Mouse (Mus musculus): ENCODE data around the gene Carmil1.

Gene Carmil1

DNA sequence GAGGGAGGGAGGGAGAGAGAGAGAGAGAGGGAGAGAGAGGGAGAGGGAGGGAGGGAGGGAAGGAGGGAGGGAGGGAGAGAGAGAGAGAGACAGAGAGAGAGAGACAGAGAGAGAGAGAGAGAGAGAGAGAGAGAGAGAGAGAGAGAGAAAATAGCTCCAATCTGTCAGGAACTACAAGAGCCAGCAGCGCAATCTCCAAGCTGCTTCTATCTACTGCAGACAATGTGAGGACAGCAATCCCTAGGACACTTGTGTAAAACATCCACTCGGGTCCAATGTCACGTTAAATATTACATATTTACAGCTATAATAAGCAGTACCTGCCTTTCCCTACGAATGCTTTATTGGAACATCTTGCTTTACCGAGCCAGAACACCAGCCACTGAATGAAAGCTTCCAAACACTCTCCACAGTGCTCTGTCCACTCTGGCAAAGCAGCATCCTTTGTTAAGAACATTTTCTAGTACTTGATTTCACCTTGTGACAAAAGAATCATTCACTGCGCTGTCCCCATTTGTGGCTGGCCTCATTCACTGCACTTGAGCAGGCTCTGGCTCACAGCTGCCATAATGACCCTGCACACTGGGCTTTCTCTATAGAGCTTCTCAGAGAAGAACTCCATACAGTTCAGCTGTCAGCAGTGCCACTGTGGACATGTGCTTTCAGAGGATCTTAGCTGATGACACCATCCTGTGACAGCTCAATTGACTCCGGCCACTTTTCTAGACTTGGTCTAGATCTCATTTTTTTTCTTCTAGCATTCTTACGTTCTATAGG, 57.0 kb downstream of the Carmil1 start:
- in situ Hi-C loops (cut with MboI; ENCODE audit: low sequenced_read_pairs), result no loop called here

DNA sequence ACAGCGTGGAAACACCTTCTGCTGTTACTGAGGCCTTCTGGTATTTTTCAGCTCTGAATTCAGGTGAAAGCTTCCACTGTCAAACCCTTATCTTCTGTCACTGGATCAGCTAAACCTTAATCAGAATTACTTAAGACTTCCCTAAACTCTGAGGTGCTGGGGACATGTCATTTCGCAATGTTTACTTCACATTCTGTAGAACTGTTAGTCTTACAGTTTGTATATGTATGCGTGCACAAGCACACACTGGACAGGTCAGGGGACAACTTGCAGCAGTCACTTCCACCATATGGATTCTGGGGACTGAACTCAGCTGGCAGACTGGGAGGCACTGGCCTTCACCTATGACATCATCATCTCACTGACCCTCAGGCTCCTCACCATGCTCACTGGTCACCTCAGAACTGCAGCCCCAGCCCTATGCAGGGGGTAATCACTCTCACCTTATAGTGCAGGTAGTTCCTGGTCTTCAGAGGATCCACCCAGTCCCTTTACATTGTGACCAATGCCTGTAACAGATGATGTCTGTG, 60.1 kb downstream of the Carmil1 start:
- in situ Hi-C loops (cut with MboI; ENCODE audit: low sequenced_read_pairs), result no loop called here

DNA sequence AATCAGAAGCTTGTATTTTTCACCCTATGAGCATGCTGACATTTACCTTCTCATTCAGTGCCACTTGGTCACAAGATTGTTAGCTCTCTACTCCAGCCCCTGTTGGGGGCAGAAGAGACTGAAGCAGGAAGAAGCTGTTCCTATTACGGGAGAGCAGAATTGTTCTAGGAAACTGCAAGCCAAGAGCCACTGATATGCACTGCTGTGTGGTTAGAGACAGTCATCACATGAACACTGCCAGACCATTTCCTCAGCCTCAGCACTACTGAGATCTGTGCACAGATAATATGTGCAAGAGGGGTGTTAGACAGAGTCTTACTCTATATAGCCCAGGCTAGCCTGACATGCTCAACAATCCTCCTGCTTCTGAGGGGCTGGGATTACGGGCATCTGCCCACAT, 69.4 kb downstream of the Carmil1 start:
- in situ Hi-C loops (cut with MboI; ENCODE audit: low sequenced_read_pairs), result no loop called here

DNA sequence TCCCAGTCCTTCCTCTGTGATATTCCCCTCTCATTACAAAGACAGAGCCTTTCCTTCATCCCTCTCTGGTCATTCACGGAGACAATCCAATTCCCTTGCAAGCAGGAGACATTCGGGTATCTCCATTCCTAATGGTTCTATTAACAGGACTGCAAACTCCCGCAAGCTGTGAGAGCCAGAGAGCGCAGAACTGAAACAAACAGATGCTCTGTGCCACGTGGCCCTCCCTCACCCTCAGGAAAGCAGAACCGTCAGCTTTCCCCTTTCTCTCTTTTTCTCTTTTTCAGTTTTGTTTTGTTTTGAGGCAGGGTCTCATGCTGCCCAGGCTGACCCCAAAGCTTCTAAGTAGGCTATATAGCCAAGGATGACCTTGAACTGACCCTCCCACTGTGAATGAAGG, 74.5 kb downstream of the Carmil1 start:
- in situ Hi-C loops (cut with MboI; ENCODE audit: low sequenced_read_pairs), result no loop called here

DNA sequence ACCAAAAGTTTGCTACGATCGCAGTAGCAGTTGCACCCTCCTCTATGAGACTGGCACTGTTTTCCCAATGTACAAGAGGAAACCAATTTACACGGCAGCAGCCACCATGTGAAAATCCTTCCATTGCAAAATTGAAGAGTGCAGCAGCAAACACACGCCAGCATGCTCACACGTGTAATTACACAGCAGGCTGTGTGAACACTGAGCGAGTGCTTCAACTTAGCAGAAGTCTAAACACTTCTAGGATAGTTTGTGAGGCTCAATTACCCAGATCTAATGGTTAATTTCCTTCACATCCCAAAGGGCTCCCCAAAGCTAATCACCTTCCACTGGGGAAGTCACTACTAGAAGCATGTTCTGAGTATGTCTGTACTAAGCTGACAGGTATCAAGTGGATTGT, 78.3 kb downstream of the Carmil1 start:
- in situ Hi-C loops (cut with MboI; ENCODE audit: low sequenced_read_pairs), result no loop called here

DNA sequence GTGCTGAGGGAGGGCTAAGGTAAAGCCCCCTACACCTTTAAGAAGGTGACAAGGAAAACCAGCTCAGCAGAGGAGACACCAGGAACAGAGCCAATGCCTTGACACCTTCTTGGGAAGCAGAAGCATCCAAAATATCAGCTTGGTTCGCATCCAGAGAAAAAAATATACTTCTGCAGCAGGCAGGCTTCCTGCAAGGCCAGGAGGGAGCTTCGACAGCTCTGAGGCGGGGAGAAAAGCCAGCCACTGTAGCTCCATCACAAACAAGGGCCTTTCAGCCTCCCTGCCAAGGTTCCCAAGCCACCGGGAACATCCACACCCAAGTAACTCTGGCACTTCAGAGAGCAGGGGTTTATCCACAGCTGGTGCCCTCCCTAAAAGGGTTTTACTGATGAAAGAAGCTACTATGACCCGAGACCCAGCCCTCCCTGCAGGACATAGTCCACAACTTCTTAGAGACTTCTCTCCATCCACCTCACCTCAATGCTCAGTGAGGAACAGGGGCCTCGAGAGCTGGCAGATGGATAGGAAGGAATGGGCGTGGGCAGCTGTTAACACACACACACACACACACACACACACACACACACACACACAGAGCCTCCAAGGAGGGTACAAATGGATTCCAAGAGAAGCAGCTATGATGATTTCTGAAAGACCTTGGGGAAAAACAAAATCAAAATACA, 80.6 kb downstream of the Carmil1 start:
- in situ Hi-C loops (cut with MboI; ENCODE audit: low sequenced_read_pairs), result no loop called here

DNA sequence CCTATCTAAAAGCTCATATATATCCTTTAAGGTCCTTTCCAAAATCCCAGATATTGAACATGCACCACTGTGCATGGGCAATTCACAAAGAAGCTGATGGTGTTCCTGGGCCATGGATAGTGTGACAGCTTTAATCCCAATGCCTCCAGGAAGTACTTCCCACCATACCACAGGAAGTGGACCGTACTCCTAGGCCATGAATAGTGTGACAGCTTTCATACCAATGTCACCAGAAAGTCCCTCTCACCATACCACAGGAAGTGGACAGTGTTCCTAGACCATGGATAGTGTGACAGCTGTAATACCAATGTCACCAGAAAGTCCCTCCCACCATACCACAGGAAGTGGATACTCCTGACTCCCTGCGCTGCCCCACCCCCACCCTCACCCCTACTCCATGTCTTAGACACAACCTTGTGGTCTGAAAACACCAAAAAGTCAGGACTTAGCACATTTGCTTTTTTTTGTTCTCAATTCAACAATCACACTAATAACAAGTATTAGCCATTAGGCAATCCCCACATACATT, 82.1 kb downstream of the Carmil1 start:
- in situ Hi-C loops (cut with MboI; ENCODE audit: low sequenced_read_pairs), result no loop called here

DNA sequence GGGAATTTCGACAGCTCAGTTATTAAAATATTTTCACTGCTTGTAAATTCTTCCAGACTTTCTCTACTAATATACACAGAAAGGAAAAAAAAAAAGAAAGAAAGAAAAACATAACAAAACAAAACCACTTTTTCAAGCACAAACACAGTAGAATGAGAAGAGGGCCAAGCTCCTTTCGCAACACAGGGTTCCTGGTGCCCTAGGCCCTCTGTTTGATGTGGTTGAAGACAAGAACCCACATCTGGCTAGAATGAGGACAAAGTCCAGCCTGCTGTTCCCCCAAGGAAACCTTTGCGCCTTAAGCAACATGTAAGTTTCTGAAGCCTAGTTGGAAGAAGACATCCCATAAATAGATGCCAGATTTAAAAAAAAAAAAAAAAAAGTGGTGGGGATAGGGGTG, 85.2 kb downstream of the Carmil1 start:
- in situ Hi-C loops (cut with MboI; ENCODE audit: low sequenced_read_pairs), result no loop called here

DNA sequence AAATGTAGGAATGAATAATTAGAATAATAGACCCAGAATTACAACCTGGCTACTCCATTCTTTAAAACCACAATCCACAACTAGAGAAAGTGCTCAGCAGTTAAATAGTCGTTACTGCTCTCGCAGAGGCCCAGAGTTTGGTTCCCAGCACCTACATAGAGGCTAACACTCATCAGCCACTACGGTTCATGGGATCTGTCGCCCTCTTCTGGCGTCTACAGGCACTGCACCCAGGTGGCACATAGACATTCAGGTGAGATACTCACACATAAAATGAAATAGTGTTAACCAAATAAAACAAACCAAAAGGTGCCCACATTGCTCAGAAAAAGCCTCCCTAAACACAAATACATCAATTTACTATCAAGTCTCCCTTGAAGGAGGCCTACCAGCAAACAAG, 86.6 kb downstream of the Carmil1 start:
- in situ Hi-C loops (cut with MboI; ENCODE audit: low sequenced_read_pairs), result no loop called here

DNA sequence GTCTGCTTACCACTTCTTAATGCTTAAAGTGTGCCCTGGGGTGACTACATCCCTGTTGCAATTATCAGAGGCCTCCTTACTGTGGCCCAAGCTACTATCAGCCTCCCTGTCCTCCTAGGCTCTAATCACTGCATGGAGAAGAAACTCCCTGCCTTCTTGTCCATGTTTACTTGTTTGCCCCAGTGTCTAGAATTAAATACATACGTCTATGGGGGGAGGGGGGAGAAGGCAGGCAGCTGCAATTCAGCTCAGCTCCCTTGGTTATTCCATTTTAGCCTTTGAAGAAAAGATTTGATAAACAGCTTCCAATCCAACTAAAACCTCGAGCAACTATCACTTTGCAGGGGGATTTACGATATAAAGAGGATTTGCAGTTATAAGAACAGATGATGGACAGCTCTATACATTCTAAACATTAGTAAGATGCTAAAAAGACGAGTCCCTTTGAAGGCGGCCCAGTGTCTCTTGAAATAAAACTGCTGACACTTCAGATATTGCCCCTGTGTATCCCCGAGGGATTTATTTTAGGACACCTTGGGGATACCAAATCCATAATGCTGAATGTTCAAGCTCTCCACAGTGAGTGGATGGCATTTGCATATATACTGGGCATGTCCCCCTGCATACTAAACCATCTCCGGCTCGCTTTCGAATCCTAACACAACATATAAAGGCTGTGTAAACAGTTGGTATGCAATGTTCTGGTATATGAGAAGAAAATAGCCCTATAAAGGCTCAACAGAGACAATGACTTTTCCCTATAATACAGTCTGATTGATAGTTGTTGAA, 89.5 kb downstream of the Carmil1 start:
- in situ Hi-C loops (cut with MboI; ENCODE audit: low sequenced_read_pairs), result no loop called here

DNA sequence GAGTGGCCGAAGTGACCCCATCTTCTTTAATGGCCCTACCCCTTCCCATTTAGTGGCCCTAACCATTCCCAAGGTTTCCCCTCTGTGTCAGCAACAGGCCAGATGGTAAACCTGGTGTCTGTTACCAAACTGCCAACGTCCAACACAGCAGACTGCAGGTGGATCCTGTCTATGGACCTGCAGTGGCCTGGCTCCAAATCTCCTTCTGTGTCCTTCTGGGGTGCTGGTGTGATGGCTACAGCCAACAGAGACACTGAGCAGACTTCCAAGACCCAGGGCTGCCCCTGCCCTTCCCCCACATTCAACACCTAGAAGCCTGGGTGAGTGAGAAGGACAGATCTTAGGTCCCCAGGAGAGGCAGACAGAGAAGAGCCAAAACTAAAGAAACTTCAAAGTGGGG, 93.6 kb downstream of the Carmil1 start:
- in situ Hi-C loops (cut with MboI; ENCODE audit: low sequenced_read_pairs), result no loop called here

DNA sequence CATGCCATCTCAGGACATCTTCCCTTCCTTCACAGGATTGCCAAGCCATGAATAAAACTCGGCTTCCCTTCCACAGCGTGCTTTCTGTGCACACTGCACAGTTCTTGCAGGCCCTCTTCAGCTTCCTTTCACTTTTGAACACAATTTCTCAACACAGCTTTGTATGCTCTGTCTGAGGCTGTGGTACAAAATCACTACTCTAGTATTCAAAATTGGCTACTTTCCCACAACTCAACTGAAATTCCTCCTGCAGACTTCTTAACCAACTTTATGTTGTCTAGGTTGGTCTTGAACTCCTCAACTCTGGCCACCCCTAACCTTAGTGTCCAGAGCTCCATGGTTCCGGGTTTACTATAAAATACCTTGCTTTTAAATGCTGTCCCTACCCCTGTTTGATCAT, 95.0 kb downstream of the Carmil1 start:
- in situ Hi-C loops (cut with MboI; ENCODE audit: low sequenced_read_pairs), result no loop called here

DNA sequence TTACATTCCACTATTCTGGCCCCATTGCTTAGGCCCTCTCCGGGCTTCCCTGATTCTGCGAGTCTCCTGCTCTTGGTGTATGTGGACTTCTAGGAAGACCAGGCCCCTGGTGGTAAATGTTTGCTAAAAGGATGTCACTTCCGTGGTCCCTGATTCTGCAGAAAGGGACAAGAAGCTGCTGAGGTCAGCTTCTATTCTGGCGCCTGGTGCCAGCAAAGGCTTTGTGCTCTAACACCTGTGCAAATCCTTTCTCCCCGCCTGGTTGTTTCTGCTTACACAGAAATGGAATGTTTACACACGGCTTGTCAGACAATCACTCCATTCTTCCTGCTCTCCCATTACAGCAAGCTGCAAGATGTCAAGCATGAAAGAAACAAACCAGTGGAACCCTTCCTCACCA, 97.7 kb downstream of the Carmil1 start:
- in situ Hi-C loops (cut with MboI; ENCODE audit: low sequenced_read_pairs), result no loop called here

DNA sequence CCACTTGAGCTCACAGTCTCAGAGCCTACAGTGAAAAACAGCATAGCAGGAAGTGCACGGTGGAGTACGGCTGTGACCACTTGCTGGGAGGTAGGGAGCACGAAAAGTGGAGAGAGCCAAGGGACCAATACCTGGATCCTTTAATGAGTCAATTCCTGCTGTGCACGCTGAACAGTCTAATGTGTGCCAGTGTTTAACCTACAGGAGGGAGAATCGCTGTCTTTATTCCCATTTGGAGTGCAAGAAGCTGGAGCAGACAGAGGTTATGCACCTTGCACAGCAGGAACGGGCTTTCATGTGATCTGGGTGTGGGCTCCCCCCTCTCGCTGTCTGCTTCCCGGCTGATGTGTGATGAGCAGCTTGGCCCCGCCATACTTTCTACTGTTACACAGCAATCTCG, 101.1 kb downstream of the Carmil1 start:
- in situ Hi-C loops (cut with MboI; ENCODE audit: low sequenced_read_pairs), result no loop called here

DNA sequence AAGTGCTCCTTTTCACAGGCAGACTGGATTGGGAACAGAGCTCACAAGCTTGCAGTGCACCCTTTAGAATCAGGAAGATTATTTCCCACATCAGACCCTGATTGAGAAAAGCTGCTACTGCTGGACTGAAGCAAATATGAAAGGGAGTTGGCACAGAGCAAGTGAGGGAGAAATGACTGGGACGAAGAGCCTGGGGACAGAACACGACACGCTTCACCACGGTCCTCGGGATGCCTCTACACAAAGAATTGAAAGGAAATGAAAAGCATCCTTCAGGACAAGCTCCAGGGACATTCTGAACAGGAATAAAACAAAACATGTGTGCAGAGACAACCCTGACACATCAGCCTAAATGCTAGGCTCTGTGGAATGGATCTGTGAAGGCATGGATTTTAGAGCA, 103.0 kb downstream of the Carmil1 start:
- in situ Hi-C loops (cut with MboI; ENCODE audit: low sequenced_read_pairs), result no loop called here

DNA sequence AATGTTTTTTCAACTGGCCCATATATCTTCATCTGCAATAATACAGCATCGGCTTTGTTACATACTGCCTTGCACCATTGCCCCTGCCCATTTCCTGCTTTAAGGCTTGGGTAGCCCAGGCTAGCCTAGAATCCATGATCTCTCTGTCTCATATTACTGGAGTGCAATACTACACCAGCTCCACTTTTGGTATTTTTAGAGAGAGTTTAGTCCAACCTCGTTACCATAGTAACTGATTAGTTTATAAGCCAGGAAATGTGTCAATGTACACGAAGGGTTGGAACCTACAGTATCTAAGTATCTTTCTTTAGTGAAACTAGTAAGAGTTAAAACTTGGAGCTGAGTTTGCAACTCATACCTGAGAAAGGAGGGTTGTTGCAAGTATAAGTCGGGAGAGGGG, 103.8 kb downstream of the Carmil1 start:
- in situ Hi-C loops (cut with MboI; ENCODE audit: low sequenced_read_pairs), result no loop called here

DNA sequence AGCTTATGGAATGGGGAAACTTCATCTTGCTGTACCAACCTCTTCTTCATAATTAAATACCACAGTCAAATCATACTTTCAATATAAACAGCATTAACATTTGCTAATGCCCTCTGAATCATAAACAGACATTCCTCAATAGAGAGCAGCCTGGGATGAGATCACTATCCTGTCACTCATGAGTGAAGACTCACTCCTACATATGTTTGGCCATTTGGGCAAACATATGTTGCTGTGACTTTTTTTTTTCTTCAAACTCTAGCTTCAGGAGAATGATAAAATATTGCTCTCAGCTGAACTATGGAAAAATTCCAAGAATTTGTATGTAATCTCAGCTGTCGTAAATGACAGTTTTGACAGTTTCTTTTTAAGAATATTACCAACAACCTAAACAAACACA, 110.9 kb downstream of the Carmil1 start:
- in situ Hi-C loops (cut with MboI; ENCODE audit: low sequenced_read_pairs), result no loop called here

DNA sequence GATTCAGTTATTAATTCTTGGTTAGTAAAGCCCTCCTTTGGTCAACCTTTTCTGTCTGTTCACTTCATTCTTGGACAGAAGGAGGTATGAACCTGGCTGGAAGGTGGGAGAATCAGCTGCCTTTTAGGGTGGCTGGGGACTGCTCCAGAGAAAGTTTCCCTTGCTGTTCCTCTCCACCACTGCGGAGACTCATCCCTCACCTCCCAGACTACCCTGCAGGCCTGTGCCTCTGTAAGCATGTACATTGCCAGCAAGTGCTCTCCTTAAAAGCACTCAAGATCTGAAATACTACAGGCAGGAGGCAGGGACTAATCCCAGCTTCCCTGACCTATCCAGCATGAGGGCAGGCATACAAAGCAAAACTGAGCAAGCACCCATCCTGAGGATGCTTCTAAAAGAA, 117.2 kb downstream of the Carmil1 start:
- in situ Hi-C loops (cut with MboI; ENCODE audit: low sequenced_read_pairs), result no loop called here

DNA sequence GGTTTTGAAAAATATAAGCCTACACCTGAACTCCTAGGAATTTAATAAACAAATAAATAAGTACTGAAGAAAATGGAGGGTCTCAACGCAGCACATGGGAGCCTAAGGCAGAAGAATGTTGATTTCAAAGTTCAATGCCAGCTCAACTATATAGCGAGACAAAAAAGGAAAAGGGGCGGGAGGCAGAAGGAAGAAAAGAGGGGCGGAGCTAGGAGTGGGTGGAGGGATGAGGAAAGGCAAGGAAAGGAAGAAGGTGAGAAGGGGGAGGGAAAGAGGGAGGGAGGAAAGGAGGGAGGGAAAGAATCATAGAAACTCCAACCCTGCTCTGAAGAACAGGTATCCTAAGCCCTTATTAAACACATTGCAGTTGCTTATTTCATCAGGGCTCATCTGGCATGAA, 119.5 kb downstream of the Carmil1 start:
- in situ Hi-C loops (cut with MboI; ENCODE audit: low sequenced_read_pairs), result no loop called here

DNA sequence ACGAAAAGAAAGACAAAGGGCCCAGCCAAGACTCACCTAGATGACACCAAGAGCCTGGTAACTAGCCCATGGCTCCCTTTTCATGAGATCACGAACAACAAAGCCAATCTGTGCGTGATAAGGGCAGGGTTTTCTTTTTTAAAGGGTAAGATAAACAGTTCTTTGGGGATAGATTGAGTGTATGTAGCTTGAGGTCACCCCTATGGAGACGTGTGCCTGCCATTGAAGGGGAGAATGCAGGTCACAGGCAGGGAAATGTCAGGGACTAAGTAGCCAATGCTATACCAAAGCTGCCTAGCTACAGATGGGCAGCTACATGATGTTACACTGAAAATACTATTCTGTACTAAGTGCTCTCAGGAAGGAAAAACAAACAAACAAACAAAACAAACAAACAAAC, 120.6 kb downstream of the Carmil1 start:
- in situ Hi-C loops (cut with MboI; ENCODE audit: low sequenced_read_pairs), result no loop called here

DNA sequence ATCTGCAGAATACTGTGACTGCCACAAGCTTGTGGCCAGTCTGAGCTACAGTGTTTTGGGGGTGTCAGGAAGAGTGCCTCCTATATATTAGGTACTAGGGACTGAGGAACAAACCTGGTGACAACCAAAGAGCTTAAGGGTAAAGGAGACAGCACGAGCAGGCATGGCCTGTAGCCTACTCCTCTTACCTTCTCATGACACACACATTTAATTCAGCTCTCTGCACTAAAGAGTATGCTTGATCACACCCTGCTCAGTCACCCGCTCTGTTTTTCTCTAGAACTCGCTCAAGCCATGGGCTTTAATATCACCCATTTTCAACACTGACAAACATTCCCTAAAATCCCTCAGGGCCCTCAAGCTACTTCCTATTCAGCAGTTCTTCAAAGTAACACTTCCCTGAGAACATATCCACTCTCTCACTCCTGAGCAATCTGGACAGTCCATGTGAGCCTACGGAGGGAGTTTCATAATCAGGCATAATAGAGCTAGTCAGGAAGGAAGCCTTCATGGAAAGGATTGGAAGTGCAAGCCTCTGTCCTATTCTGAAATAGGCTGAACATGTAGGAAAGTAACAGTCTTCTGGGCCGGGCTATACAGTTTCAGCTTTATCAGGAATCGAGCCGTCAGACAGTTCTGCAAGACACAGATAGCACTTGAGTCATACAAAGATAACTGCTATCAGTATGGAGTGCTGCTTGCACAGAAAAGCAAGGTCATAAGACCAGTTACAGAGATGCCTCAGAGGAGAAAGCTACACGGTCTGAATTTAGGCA, 121.2 kb downstream of the Carmil1 start:
- in situ Hi-C loops (cut with MboI; ENCODE audit: low sequenced_read_pairs), result no loop called here
